Comparison of ENCODE assay signal across 8 mouse cellular contexts in genomic region chr19:9071456-9072156, GRCm38 (mm10). TPM values are rescaled to one million over a fixed set of nuclear protein-coding genes. Genes with fewer than 3 reads are reported as not detected.
DNase-seq lines count a peak whose midpoint lies in the region; ATAC-seq lines count a peak whose summit lies in the region.

No protein-coding gene starts in this region.

- H3K27me3 ChIP-seq in embryonic facial prominence, embryonic 12.5 days: no peaks in the 10 kb centered on the region

- intact Hi-C loops in heart, postnatal 14 days (cut with DNase I): loop anchor here (2.0 to 5.0 kb wide), 2 partner anchors 39 to 79 kb away; no protein-coding TSS in a partner anchor

- H3K4me3 ChIP-seq in embryonic facial prominence, embryonic 12.5 days: no peak overlapping the region

- no peaks in the 10 kb centered on the region for H3K36me3 ChIP-seq in embryonic facial prominence, embryonic 12.5 days

- ATAC-seq in embryonic facial prominence, embryonic 12.5 days (ENCODE audit: insufficient number of reproducible peaks, insufficient read depth, low FRiP score, low TSS enrichment): no peak
- ATAC-seq in erythroblast, adult 5-6 weeks (replicated peaks; ENCODE audit: low FRiP score, poor library complexity, severe bottlenecking): no peak

- 0 out of 2 replicates have a peak overlapping the region, but pooled peaks have one; percentile 10 for H3K9ac ChIP-seq in embryonic facial prominence, embryonic 12.5 days

- 58% methylated on average over 7 of the region's 7 CpGs for WGBS in embryonic facial prominence, embryonic 12.5 days

- H3K4me1 ChIP-seq in embryonic facial prominence, embryonic 12.5 days: peaks cover 15% of the 10 kb centered on the region; the same call in 1 of the 2 replicates

- H3K9me3 ChIP-seq in embryonic facial prominence, embryonic 12.5 days: no peaks in the 10 kb centered on the region

- no peak overlapping the region for H3K4me2 ChIP-seq in embryonic facial prominence, embryonic 12.5 days (replicated peaks)

- DNase-seq in retina, postnatal 1 day: peak; percentile 67
- DNase-seq in retina, embryonic 14.5 days (ENCODE audit: low spot score): no peak
- peak; percentile 78 to 80 for DNase-seq in heart, postnatal 14 days
- peak; percentile 72 to 82 for DNase-seq in kidney, postnatal 25 days
- DNase-seq in lung, postnatal 36 days: peak; percentile 93
- DNase-seq in spleen, postnatal 36 days (ENCODE audit: low spot score in 2 of 2): peak; percentile 75 to 77

- H3K27ac ChIP-seq in embryonic facial prominence, embryonic 12.5 days: peak overlapping the region; percentile 67

RNA-seq across cellular contexts. Expression of gene Scgb1a1, which starts 16.2 kb away (rescaled TPM):
- not detected in 2 replicates for polyA plus RNA-seq in embryonic facial prominence, embryonic 12.5 days (2016; fragmentation: Nextera tagmentation; extraction: Ambion mirVana)
- 100 to 1,000 TPM in 1 of 2 experiments, not detected in 1; 233 TPM for total RNA-seq in heart, postnatal 14 days (2021)
- not detected in 2 replicates for total RNA-seq in erythroblast, adult 5-6 weeks (2015; ENCODE audit: low replicate concordance)
- not detected in 2 replicates for total RNA-seq in erythroblast, adult 5-6 weeks (2017; ENCODE audit: low replicate concordance)
